ENCODE assay signal across 18 mouse cellular contexts in the genomic region with DNA sequence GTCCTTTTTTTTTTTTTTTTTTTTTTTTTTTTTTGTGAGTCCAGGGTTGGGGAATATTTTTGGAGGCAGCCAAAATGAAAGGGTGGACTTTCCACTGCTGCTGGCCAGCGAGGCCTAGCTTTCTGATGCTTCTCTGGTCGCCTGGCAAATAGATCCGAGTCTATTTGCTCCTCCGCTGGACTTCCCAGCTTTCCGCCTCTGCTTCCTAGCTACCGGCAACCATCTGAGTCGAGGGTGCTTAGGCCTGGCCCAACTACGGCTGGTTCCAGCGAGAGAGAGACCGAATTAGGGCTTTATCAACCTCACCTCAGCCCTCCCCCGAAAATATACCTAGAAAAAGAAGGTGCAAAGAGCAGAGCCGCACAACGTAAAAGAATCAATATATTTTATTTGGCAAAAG. TPM values are rescaled to one million over a fixed set of nuclear protein-coding genes. Genes with fewer than 3 reads are reported as not detected.
DNase-seq lines count a peak whose midpoint lies in the region; ATAC-seq and TF ChIP-seq lines count a peak whose summit lies in the region.
"Had no signal": no experiment of that assay in that cellular context is flagged by ENCODE, and none has a peak within 500 bp of the region (broad histone marks: within the 10 kb centered on the region; RNA-seq: fewer than 3 reads in every experiment).

No protein-coding gene starts in this region.

- H3ac ChIP-seq in C2C12 (ENCODE audit: control insufficient read depth, insufficient read length, low read depth): peak overlapping the region; percentile 73
- H3ac ChIP-seq in myocyte (ENCODE audit: control insufficient read depth, insufficient read length): peak overlapping the region; percentile 84

- peak overlapping the region; percentile 89 for H3K4me2 ChIP-seq in kidney, postnatal 0 days (ENCODE audit: low read length)
- peak overlapping the region; percentile 97 for H3K4me2 ChIP-seq in myocyte (ENCODE audit: low read depth)
- H3K4me2 ChIP-seq: embryonic facial prominence, embryonic 15.5 days; midbrain, embryonic 12.5 days had no signal

- H3K27me3 ChIP-seq in C2C12 (ENCODE audit: control insufficient read depth, insufficient read depth, insufficient read length) (no peaks in the 10 kb centered on the region), myocyte (ENCODE audit: control insufficient read depth, insufficient read depth, insufficient read length) (no peaks in the 10 kb centered on the region)
- H3K27me3 ChIP-seq in kidney, postnatal 0 days (ENCODE audit: insufficient read depth, low read length): no peaks in the 10 kb centered on the region

- H3K79me2 ChIP-seq in C2C12 (ENCODE audit: control insufficient read depth, insufficient read depth) (peaks cover 70% of the 10 kb centered on the region), myocyte (ENCODE audit: control insufficient read depth, insufficient read depth) (peaks cover 55% of the 10 kb centered on the region)

- H3K9me3 ChIP-seq in kidney, postnatal 0 days (replicated peaks; ENCODE audit: low read length): no peaks in the 10 kb centered on the region
- H3K9me3 ChIP-seq: embryonic facial prominence, embryonic 15.5 days; midbrain, embryonic 12.5 days had no signal

- 5% methylated on average over 13 of the region's 13 CpGs for WGBS in kidney, postnatal 0 days

- H3K9ac ChIP-seq in kidney, postnatal 0 days (ENCODE audit: low read depth, low read length): peak overlapping the region; percentile 97
- H3K9ac ChIP-seq: embryonic facial prominence, embryonic 15.5 days; midbrain, embryonic 12.5 days had no signal

- peak overlapping the region; percentile 93 for H3K27ac ChIP-seq in gastrocnemius, adult 2 months
- H3K27ac ChIP-seq in kidney, postnatal 0 days: peak overlapping the region; percentile 96
- H3K27ac ChIP-seq: embryonic facial prominence, embryonic 15.5 days; hindbrain, postnatal 0 days; midbrain, embryonic 12.5 days had no signal

- H3K36me3 ChIP-seq in C2C12 (ENCODE audit: control insufficient read depth, insufficient read depth): peaks cover 11% of the 10 kb centered on the region
- 0 out of 2 replicates have a peak, but pooled peaks cover 6% of the 10 kb centered on the region for H3K36me3 ChIP-seq in kidney, postnatal 0 days (ENCODE audit: insufficient read depth, low read length)
- H3K36me3 ChIP-seq in myocyte (ENCODE audit: control insufficient read depth, insufficient read depth): no peaks in the 10 kb centered on the region
- H3K36me3 ChIP-seq: embryonic facial prominence, embryonic 15.5 days; midbrain, embryonic 12.5 days had no signal

- no peak for TF ChIP-seq CTCF in gastrocnemius, adult 2 months (IDR thresholded peaks at IDR 0.05)
- no peak for TF ChIP-seq CTCF in C2C12 (IDR thresholded peaks at IDR 0.05; ENCODE audit: control insufficient read depth, insufficient read depth, insufficient read length)
- no peak for TF ChIP-seq CTCF in kidney, postnatal 0 days (IDR thresholded peaks at IDR 0.05; ENCODE audit: low read depth)

- peaks cover 27% of the 10 kb centered on the region for H3K4me1 ChIP-seq in kidney, postnatal 0 days (replicated peaks; ENCODE audit: insufficient read depth, low read length)

- TF ChIP-seq POLR2A in myocyte (IDR thresholded peaks at IDR 0.05; ENCODE audit: insufficient read length, low read depth): no peak

- peaks cover 40% of the 10 kb centered on the region for H3K79me3 ChIP-seq in C2C12 (ENCODE audit: low read depth)

- no peak for ATAC-seq in kidney, postnatal 0 days (replicated peaks; ENCODE audit: low FRiP score, low read depth)
- no peak for ATAC-seq in megakaryocyte progenitor cell, adult 5-6 weeks (replicated peaks; ENCODE audit: poor library complexity)

- intact Hi-C loops in gastrocnemius, adult 2 months (cut with DNase I): loop anchor here (5.0 kb wide), 1 partner anchor 750 kb away; a partner anchor contains a TSS

- peak; percentile 35 for DNase-seq in gastrocnemius, adult 2 months
- no peak for DNase-seq in gastrocnemius, adult 8-10 months (ENCODE audit: low spot score in 2 of 2)
- DNase-seq in kidney, postnatal 0 days (ENCODE audit: low spot score): no peak
- no peak for DNase-seq in ovary, postnatal 14 days (ENCODE audit: low spot score)
- no peak for DNase-seq in left cerebral cortex, adult 9 months (ENCODE audit: low spot score in 2 of 2)
- DNase-seq: cerebellum, adult 11 months had no signal

- peak overlapping the region; percentile 76 for H3K4me3 ChIP-seq in gastrocnemius, adult 2 months
- H3K4me3 ChIP-seq in C2C12 (ENCODE audit: insufficient read depth, poor library complexity, severe bottlenecking) (peak overlapping the region; percentile 76), myocyte (peak overlapping the region; percentile 89)
- H3K4me3 ChIP-seq in kidney, postnatal 0 days (replicated peaks; ENCODE audit: low read depth, low read length): peak overlapping the region; percentile 85
- H3K4me3 ChIP-seq: embryonic facial prominence, embryonic 15.5 days; midbrain, embryonic 12.5 days had no signal

TF ChIP-seq in C2C12, 6 proteins besides CTCF, POLR2A, EP300 and RAD21:
- TF ChIP-seq USF1 (IDR thresholded peaks at IDR 0.05; ENCODE audit: low read depth) (no peak), FOSL1 (IDR thresholded peaks at IDR 0.05; ENCODE audit: insufficient read depth, low read length, poor library complexity, severe bottlenecking) (no peak), MAX (IDR thresholded peaks at IDR 0.05) (no peak), CEBPB (IDR thresholded peaks at IDR 0.05; ENCODE audit: low read depth) (no peak), MYOD1 (IDR thresholded peaks at IDR 0.05; ENCODE audit: control insufficient read depth, insufficient read length, low read depth) (no peak), MYOG (IDR thresholded peaks at IDR 0.05; ENCODE audit: control insufficient read depth, extremely low read depth, insufficient read length) (no peak)

TF ChIP-seq in myocyte, 11 proteins besides CTCF, POLR2A, EP300 and RAD21:
- TF ChIP-seq MYOG (IDR thresholded peaks at IDR 0.05; ENCODE audit: control insufficient read depth in 1 of 3, insufficient read depth in 1 of 3, insufficient read length in 2 of 3, low read depth in 2 of 3) (no peak), E2F4 (IDR thresholded peaks at IDR 0.05; ENCODE audit: insufficient read depth) (no peak), MYOD1 (IDR thresholded peaks at IDR 0.05; ENCODE audit: control insufficient read depth in 1 of 3, insufficient read length in 2 of 3, low read depth in 2 of 3) (no peak), CEBPB (IDR thresholded peaks at IDR 0.05; ENCODE audit: insufficient read depth, poor library complexity, severe bottlenecking) (no peak), TCF3 (IDR thresholded peaks at IDR 0.05; ENCODE audit: insufficient read length, low read depth) (no peak), SRF (IDR thresholded peaks at IDR 0.05; ENCODE audit: control insufficient read depth, insufficient read length, low read depth) (no peak), POLR2AphosphoS2 (IDR thresholded peaks at IDR 0.05; ENCODE audit: insufficient read length, low read depth) (no peak), MAX (IDR thresholded peaks at IDR 0.05; ENCODE audit: low read depth) (no peak), REST (IDR thresholded peaks at IDR 0.05; ENCODE audit: insufficient read depth, insufficient read length) (no peak), TCF12 (IDR thresholded peaks at IDR 0.05; ENCODE audit: insufficient read depth, poor library complexity, severe bottlenecking) (no peak), USF1 (IDR thresholded peaks at IDR 0.05; ENCODE audit: low read depth) (no peak)

RNA-seq across cellular contexts. Expression of a gene that starts 1.1 kb away (rescaled TPM):
- 1 to 10 TPM; 4.7 to 5.0 TPM for total RNA-seq in gastrocnemius, adult 2 months (2021)
- total RNA-seq in gastrocnemius, adult 8-10 months (2022): 1 to 10 TPM; 4.7 to 5.9 (median 5.4) TPM
- polyA plus RNA-seq in C2C12 (2012; fragmentation: generic; extraction: Trizol) (7.5 TPM), myocyte (2012; fragmentation: generic; extraction: Trizol) (11.9 TPM)
- polyA plus RNA-seq in kidney, postnatal 0 days (2015; fragmentation: Nextera tagmentation; extraction: Ambion mirVana): 29.7 and 31.7 TPM in 2 replicates
- total RNA-seq in megakaryocyte progenitor cell, adult 5-6 weeks (2015): 11.4 and 15.7 TPM in 2 replicates
- 5.5 and 8.2 TPM in 2 replicates for total RNA-seq in megakaryocyte progenitor cell, adult 5-6 weeks (2017)
- total RNA-seq: layer of hippocampus, postnatal 25 days had no signal
- polyA plus RNA-seq: embryonic facial prominence, embryonic 15.5 days; forebrain, embryonic 14.5 days; midbrain, embryonic 12.5 days had no signal

RNA-seq across cellular contexts. Expression of a gene that starts 8.2 kb away (rescaled TPM):
- 1 to 10 TPM; 7.5 to 8.8 TPM for total RNA-seq in gastrocnemius, adult 2 months (2021)
- total RNA-seq in gastrocnemius, adult 8-10 months (2022): 1 to 10 TPM; 5.2 to 8.3 (median 7.5) TPM
- 19.3 TPM for polyA plus RNA-seq in C2C12 (2012; fragmentation: generic; extraction: Trizol)
- polyA plus RNA-seq in kidney, postnatal 0 days (2015; fragmentation: Nextera tagmentation; extraction: Ambion mirVana): 57.3 and 57.8 TPM in 2 replicates
- 17.7 TPM for polyA plus RNA-seq in myocyte (2012; fragmentation: generic; extraction: Trizol)
- 8.1 and 10.7 TPM in 2 replicates for total RNA-seq in megakaryocyte progenitor cell, adult 5-6 weeks (2015)
- total RNA-seq in megakaryocyte progenitor cell, adult 5-6 weeks (2017): 23.4 and 24.9 TPM in 2 replicates
- total RNA-seq: layer of hippocampus, postnatal 25 days had no signal
- polyA plus RNA-seq: forebrain, embryonic 14.5 days; heart, postnatal 0 days; hindbrain, postnatal 0 days; midbrain, embryonic 12.5 days had no signal

RNA-seq across cellular contexts. Expression of a gene that starts 9.6 kb away (rescaled TPM):
- total RNA-seq in gastrocnemius, adult 2 months (2021): under 1 TPM in 1 of 2 experiments, not detected in 1; 0.82 TPM
- total RNA-seq in gastrocnemius, adult 8-10 months (2022): under 1 TPM; 0.36 to 0.80 (median 0.51) TPM
- polyA plus RNA-seq in C2C12 (2012; fragmentation: generic; extraction: Trizol) (0.75 TPM), myocyte (2012; fragmentation: generic; extraction: Trizol) (0.52 TPM)
- polyA plus RNA-seq in kidney, postnatal 0 days (2015; fragmentation: Nextera tagmentation; extraction: Ambion mirVana): 0.66 and 2.1 TPM in 2 replicates
- not detected in 2 replicates for total RNA-seq in megakaryocyte progenitor cell, adult 5-6 weeks (2015)
- total RNA-seq in megakaryocyte progenitor cell, adult 5-6 weeks (2017): 0.84 TPM in 1 of 2 replicates, not detected in the other
- total RNA-seq: layer of hippocampus, postnatal 25 days had no signal
- polyA plus RNA-seq: embryonic facial prominence, embryonic 15.5 days; forebrain, embryonic 14.5 days; heart, postnatal 0 days; hindbrain, postnatal 0 days; liver, embryonic 11.5 days; lung, postnatal 0 days; midbrain, embryonic 12.5 days; stomach, embryonic 16.5 days had no signal

RNA-seq across cellular contexts. Expression of a gene that starts 9.6 kb away (rescaled TPM):
- total RNA-seq in gastrocnemius, adult 2 months (2021): 1 to 10 TPM; 2.8 to 3.1 TPM
- total RNA-seq in gastrocnemius, adult 8-10 months (2022): 1 to 10 TPM; 1.3 to 2.9 (median 2.0) TPM
- polyA plus RNA-seq in C2C12 (2012; fragmentation: generic; extraction: Trizol) (0.67 TPM), myocyte (2012; fragmentation: generic; extraction: Trizol) (1.0 TPM)
- 4.8 and 6.0 TPM in 2 replicates for polyA plus RNA-seq in kidney, postnatal 0 days (2015; fragmentation: Nextera tagmentation; extraction: Ambion mirVana)
- total RNA-seq in megakaryocyte progenitor cell, adult 5-6 weeks (2015): 0.59 and 2.1 TPM in 2 replicates
- 0.37 and 0.42 TPM in 2 replicates for total RNA-seq in megakaryocyte progenitor cell, adult 5-6 weeks (2017)
- total RNA-seq: layer of hippocampus, postnatal 25 days had no signal
- polyA plus RNA-seq: forebrain, embryonic 14.5 days; midbrain, embryonic 12.5 days had no signal

RNA-seq across cellular contexts. Expression of a gene that starts 14.2 kb away (rescaled TPM):
- 1 to 10 TPM; 2.6 to 2.7 TPM for total RNA-seq in gastrocnemius, adult 2 months (2021)
- 1 to 10 TPM in 2 of 4 experiments, under 1 TPM in 2; 0.45 to 2.3 (median 1.2) TPM for total RNA-seq in gastrocnemius, adult 8-10 months (2022)
- polyA plus RNA-seq in C2C12 (2012; fragmentation: generic; extraction: Trizol) (0.96 TPM), myocyte (2012; fragmentation: generic; extraction: Trizol) (0.88 TPM)
- polyA plus RNA-seq in kidney, postnatal 0 days (2015; fragmentation: Nextera tagmentation; extraction: Ambion mirVana): 2.8 and 3.0 TPM in 2 replicates
- 0.22 TPM in 1 of 2 replicates, not detected in the other for total RNA-seq in megakaryocyte progenitor cell, adult 5-6 weeks (2015)
- total RNA-seq in megakaryocyte progenitor cell, adult 5-6 weeks (2017): not detected in 2 replicates
- total RNA-seq: layer of hippocampus, postnatal 25 days had no signal
- polyA plus RNA-seq: embryonic facial prominence, embryonic 15.5 days; forebrain, embryonic 14.5 days; heart, postnatal 0 days; midbrain, embryonic 12.5 days had no signal
